Mouse (Mus musculus) myocyte (in vitro differentiated cells): ENCODE results near the gene Arhgef25. TPM values are rescaled to one million over a fixed set of nuclear protein-coding genes. Genes with fewer than 3 reads are reported as not detected.
"Not testable (repeated sequence)": the region's sequence is repeated elsewhere in the genome, so short reads cannot be mapped to it uniquely, and the experiment has no call there.

Experiments used
- H3K27me3 ChIP-seq: one replicate; pipeline ENCODE4 v1.6.1; 2011; ENCODE audit not compliant: control insufficient read depth, insufficient read depth, insufficient read length
- H3K36me3 ChIP-seq: one replicate; pipeline ENCODE4 v1.6.1; 2011; ENCODE audit not compliant: control insufficient read depth, insufficient read depth
- H3K4me2 ChIP-seq: one replicate; pipeline ENCODE4 v1.6.1; 2011; ENCODE audit warnings: low read depth, control low read depth
- H3K4me3 ChIP-seq: one replicate; pipeline ENCODE4 v1.5.1; 2011; ENCODE audit warnings: mild to moderate bottlenecking, control low read depth, moderate library complexity
- H3K79me2 ChIP-seq: one replicate; pipeline ENCODE4 v1.6.1; 2011; ENCODE audit not compliant: control insufficient read depth, insufficient read depth
- H3ac ChIP-seq: one replicate; pipeline ENCODE4 v1.6.1; 2011; ENCODE audit not compliant: control insufficient read depth, insufficient read length
- CEBPB ChIP-seq: IDR thresholded peaks from 2 replicates; pipeline ENCODE4 v1.6.1; 2011; ENCODE audit warnings: mild to moderate bottlenecking, moderate library complexity; ENCODE audit not compliant: poor library complexity, insufficient read depth, severe bottlenecking
- E2F4 ChIP-seq: IDR thresholded peaks from one replicate; pipeline ENCODE4 v1.6.1; 2011; ENCODE audit warnings: mild to moderate bottlenecking, control low read depth, moderate library complexity; ENCODE audit not compliant: insufficient read depth
- MAX ChIP-seq: IDR thresholded peaks from one replicate; pipeline ENCODE4 v1.6.1; 2011; ENCODE audit warnings: low read depth, mild to moderate bottlenecking, control low read depth
- MYOD1 ChIP-seq, 3 experiments: IDR thresholded peaks; one replicate each; pipeline ENCODE4 v1.6.1; 2011; ENCODE audit warnings: control low read depth in 2 of 3, low read depth in 2 of 3, mild to moderate bottlenecking in 2 of 3, moderate library complexity in 1 of 3; ENCODE audit not compliant: insufficient read length in 2 of 3, control insufficient read depth in 1 of 3
- MYOG ChIP-seq, 3 experiments: IDR thresholded peaks; one replicate each; pipeline ENCODE4 v1.6.1; 2011; ENCODE audit warnings: control low read depth in 2 of 3, low read depth in 2 of 3, mild to moderate bottlenecking in 2 of 3; ENCODE audit not compliant: insufficient read length in 2 of 3, control insufficient read depth in 1 of 3, insufficient read depth in 1 of 3
- POLR2A ChIP-seq: IDR thresholded peaks from one replicate; pipeline ENCODE4 v1.6.1; 2011; ENCODE audit warnings: low read depth, mild to moderate bottlenecking, control low read depth, moderate library complexity; ENCODE audit not compliant: insufficient read length
- POLR2AphosphoS2 ChIP-seq: IDR thresholded peaks from one replicate; pipeline ENCODE4 v1.6.1; 2011; ENCODE audit warnings: low read depth, control low read depth; ENCODE audit not compliant: insufficient read length
- REST ChIP-seq: IDR thresholded peaks from one replicate; pipeline ENCODE4 v1.6.1; 2011; ENCODE audit warnings: mild to moderate bottlenecking, control low read depth, moderate library complexity; ENCODE audit not compliant: insufficient read depth, insufficient read length
- SRF ChIP-seq: IDR thresholded peaks from one replicate; pipeline ENCODE4 v1.6.1; 2011; ENCODE audit warnings: low read depth; ENCODE audit not compliant: control insufficient read depth, insufficient read length
- TCF12 ChIP-seq: IDR thresholded peaks from one replicate; pipeline ENCODE4 v1.6.1; 2011; ENCODE audit warnings: mild to moderate bottlenecking, control low read depth; ENCODE audit not compliant: poor library complexity, insufficient read depth, severe bottlenecking
- TCF3 ChIP-seq: IDR thresholded peaks from one replicate; pipeline ENCODE4 v1.6.1; 2011; ENCODE audit warnings: low read depth, control low read depth; ENCODE audit not compliant: insufficient read length
- USF1 ChIP-seq: IDR thresholded peaks from one replicate; pipeline ENCODE4 v1.6.1; 2011; ENCODE audit warnings: low read depth, mild to moderate bottlenecking, control low read depth, moderate library complexity
- polyA plus RNA-seq: library from polyadenylated mRNA; unstranded; fragments of >200 nt; fragmentation: generic; extraction: Trizol; gene quantifications from one replicate; pipeline ENCODE4 v1.2.1, GENCODE M21; 2012; ENCODE audit warnings: missing spikeins

Arhgef25 gene
- polyA plus RNA-seq, 1 experiment: 25.3 TPM

- TF ChIP-seq TCF3 (no peak), MAX (no peak), CEBPB (no peak), POLR2AphosphoS2 (no peak), USF1 (no peak), SRF (no peak), MYOD1 (IDR thresholded peaks at IDR 0.05; ENCODE audit: control insufficient read depth in 1 of 3, insufficient read length in 2 of 3, low read depth in 2 of 3) (no peak), MYOG (IDR thresholded peaks at IDR 0.05; ENCODE audit: control insufficient read depth in 1 of 3, insufficient read depth in 1 of 3, insufficient read length in 2 of 3, low read depth in 2 of 3) (no peak), TCF12 (no peak), REST (no peak), POLR2A (no peak), E2F4 (no peak)
- no peak overlapping the region for H3K4me3 ChIP-seq
- H3K4me2 ChIP-seq: no peak overlapping the region
- no peak overlapping the region for H3ac ChIP-seq
- no peaks in the 10 kb centered on the region for H3K79me2 ChIP-seq
- H3K36me3 ChIP-seq: no peaks in the 10 kb centered on the region
- no peaks in the 10 kb centered on the region for H3K27me3 ChIP-seq
These were observed 48.9 kb downstream of the Arhgef25 start for GRCm38 (mm10) chr10:127140971-127141370.

DNA sequence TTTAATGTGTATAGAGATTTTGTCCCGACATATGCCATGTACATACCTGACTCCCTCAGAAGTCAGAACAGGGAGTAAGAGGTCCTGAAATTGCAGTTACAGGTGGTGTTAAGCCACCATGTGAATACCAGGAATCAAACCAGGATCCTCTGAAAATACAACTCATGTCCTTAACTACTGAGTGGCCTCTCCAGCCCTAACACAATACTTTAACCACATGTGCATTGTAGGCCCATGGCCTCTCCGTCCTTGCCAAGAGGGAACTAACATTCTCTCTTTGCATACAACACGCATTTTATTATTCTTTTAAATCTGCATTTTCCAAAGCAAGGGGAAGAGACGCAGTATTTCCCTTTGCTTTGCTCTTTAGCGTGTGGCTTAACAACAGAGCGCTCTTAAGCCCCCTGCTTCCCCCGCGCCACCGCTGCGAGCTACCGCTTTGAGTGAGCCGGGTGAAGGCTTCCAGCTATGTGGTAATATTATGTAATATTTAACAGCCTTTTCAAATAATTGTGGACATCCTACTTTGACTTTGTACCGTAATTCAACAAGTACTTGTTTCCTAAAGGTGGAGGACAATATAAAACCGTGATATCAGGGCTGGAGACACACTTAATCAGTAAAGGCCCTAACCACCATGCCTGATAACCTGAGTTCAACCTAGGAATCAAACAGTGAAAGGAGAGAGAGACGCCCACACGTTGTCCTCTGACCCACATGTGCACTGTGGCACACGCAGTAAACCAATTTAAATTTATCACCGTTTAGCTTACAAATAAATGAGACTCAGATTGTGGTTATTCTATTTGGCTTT lies 51.3 kb downstream of the Arhgef25 start:
- Histone ChIP-seq H3K4me3 (no peak overlapping the region), H3K79me2 (no peaks in the 10 kb centered on the region), H3ac (no peak overlapping the region), H3K36me3 (no peaks in the 10 kb centered on the region), H3K4me2 (no peak overlapping the region), H3K27me3 (no peaks in the 10 kb centered on the region)
- TF ChIP-seq POLR2A: no peak
- TF ChIP-seq MAX: no peak
- TF ChIP-seq E2F4: no peak
- TF ChIP-seq SRF: no peak

GRCm38 (mm10) chr10:127137896-127138295 lies 52.0 kb downstream of the Arhgef25 start:
- Histone ChIP-seq H3K4me3 (no peak overlapping the region), H3K36me3 (no peaks in the 10 kb centered on the region), H3K4me2 (no peak overlapping the region), H3K27me3 (no peaks in the 10 kb centered on the region), H3K79me2 (no peaks in the 10 kb centered on the region), H3ac (no peak overlapping the region)
- no peak for TF ChIP-seq POLR2A
- no peak for TF ChIP-seq E2F4
- no peak for TF ChIP-seq TCF3
- TF ChIP-seq SRF: no peak
- TF ChIP-seq USF1: no peak
- no peak for TF ChIP-seq MYOD1 (IDR thresholded peaks at IDR 0.05; ENCODE audit: control insufficient read depth in 1 of 3, insufficient read length in 2 of 3, low read depth in 2 of 3)
- TF ChIP-seq CEBPB: no peak

DNA sequence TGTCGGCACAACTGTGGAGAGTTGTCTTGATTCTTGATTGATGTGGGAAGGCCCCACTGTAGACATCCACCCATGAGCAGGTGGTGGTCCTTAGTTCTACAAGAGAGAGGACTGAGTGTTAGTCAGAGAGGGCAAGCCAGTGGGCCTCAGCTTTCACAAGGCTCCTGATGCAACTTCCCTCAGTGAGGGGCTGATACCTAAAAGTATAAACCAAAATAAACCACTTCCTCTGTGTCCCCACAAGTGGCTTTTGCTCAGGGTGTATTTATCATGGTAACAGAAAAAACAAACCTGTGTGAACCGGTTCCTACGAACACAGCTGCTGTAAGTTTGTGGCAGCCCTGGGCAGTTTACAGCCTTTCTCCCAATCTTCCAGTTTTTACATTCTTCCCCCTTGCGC lies 53.4 kb downstream of the Arhgef25 start:
- no peak overlapping the region for H3K4me3 ChIP-seq
- H3K79me2 ChIP-seq: no peaks in the 10 kb centered on the region
- TF ChIP-seq USF1 (no peak), POLR2A (no peak)
- no peak overlapping the region for H3ac ChIP-seq
- no peak overlapping the region for H3K4me2 ChIP-seq
- no peaks in the 10 kb centered on the region for H3K36me3 ChIP-seq
- H3K27me3 ChIP-seq: no peaks in the 10 kb centered on the region

DNA sequence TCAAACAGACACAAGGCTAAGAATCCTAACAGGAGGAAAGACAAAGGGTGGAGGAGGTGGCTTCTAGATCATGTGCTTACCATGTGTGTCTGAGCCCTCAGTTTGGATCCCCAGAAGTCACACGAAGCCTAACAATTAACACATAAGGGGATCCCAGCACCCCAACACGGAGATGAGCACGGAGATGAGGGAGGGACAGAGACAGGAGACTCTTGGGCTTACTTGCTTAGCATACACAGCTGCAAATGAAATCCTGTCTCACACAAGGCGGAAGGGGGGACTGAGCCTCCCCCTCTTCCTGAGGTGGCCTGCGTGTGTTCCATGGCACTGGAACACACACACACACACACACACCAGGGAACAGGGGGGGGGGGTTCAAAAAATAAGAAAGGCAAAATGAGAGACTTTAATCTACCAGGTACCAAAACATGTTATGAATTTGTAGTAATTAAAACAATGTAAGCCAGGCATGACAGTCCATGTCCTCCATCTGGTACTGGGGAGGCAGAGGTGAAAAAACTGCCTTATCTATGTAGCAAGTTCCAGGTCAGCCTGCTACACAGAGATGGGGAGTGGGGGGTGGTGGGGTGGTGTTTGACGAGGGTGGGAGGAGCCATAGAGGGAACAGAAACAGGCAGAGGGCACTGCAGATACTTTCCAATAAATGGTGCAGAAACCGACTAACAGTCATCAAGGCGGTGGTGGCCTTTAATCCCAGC lies 54.6 kb downstream of the Arhgef25 start:
- H3K79me2 ChIP-seq: no peaks in the 10 kb centered on the region
- TF ChIP-seq REST (no peak), CEBPB (no peak), E2F4 (no peak), MYOG (IDR thresholded peaks at IDR 0.05; ENCODE audit: control insufficient read depth in 1 of 3, insufficient read depth in 1 of 3, insufficient read length in 2 of 3, low read depth in 2 of 3) (no peak), USF1 (no peak), POLR2AphosphoS2 (no peak), MAX (no peak), SRF (no peak), TCF3 (no peak), POLR2A (no peak), TCF12 (no peak), MYOD1 (IDR thresholded peaks at IDR 0.05; ENCODE audit: control insufficient read depth in 1 of 3, insufficient read length in 2 of 3, low read depth in 2 of 3) (no peak)
- H3K4me3 ChIP-seq: no peak overlapping the region
- no peaks in the 10 kb centered on the region for H3K36me3 ChIP-seq
- no peak overlapping the region for H3K4me2 ChIP-seq
- H3ac ChIP-seq: no peak overlapping the region
- H3K27me3 ChIP-seq: no peaks in the 10 kb centered on the region

- H3K4me2 ChIP-seq, H3K79me2 ChIP-seq, H3K27me3 ChIP-seq, H3K36me3 ChIP-seq, H3ac ChIP-seq, H3K4me3 ChIP-seq: not testable (repeated sequence)
These were observed 55.4 kb downstream of the Arhgef25 start for GRCm38 (mm10) chr10:127134394-127135035.
